Mouse (Mus musculus) mouse embryonic stem cell (cell line): ENCODE data around the gene Hspb7.

Experiments
- in situ Hi-C, 2 experiments: fragments of 300-500 bp; cut with MboI; formaldehyde crosslinking; loops; 1 replicate in 1 of 2; 3 replicates in 1 of 2; pipeline ENCODE4 v1.14.3; 2019 to 2020; ENCODE audit warnings: low sequenced_read_pairs in 2 of 2, low pct_unique_long_range_greater_than_20kb in 1 of 2, mixed read lengths in 1 of 2; ENCODE audit not compliant: unreplicated experiment in 1 of 2

Hspb7 gene

DNA sequence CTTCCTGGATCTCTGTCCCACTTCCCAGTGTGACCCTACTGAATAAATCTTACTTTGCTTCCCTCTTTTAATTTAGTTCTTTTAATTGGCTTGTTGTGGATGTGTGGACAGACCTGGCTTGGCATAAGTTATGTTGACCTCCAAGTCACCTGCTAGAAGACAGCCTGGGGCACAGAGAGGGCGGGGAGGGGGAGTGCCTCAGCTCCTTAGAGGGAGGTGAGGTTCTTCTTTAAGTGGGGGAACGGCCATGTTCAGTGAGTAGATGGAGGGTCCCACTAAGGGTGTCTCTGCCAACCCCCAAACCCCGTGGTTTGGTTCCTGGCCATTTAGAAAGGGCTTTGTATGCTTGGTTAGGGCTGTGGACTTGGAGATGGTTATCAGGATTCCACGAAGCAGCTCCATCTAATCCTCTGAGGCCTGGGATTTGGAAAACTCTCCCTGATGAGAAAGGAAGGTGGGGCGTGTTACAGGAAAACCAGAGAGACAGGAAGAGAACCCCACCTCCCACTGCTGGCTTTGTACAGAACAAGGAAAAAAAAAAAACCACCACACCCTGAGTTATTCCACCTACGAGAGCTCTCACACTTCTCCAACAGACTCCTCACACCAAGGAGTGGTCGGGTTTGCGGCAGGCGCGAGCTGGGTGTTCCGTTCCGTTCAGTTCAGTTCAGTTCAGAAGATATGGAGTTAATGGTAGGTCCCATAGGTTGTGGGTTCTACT, 18.7 kb downstream of the Hspb7 start:
- in situ Hi-C loops: no loop called here

DNA sequence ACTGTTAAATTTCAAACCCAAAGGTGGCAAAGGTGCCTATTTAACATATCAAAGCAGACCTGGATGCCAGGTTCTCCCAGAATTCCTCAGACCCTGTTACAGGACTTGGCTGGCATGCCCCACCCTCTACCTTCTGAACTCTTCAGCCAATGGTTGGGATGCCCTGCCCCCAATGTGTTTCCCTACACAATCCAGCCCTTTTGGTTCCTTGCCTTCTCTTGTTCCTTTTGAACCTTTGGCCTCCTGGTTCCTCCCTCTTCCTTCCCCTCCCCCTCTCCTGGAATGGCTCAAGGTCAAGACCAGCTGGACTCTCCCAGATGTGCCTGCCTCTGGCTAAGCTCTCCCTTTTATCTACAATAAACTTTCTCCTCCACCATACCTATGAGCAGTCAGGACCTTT, 20.3 kb downstream of the Hspb7 start:
- in situ Hi-C loops: no loop called here

DNA sequence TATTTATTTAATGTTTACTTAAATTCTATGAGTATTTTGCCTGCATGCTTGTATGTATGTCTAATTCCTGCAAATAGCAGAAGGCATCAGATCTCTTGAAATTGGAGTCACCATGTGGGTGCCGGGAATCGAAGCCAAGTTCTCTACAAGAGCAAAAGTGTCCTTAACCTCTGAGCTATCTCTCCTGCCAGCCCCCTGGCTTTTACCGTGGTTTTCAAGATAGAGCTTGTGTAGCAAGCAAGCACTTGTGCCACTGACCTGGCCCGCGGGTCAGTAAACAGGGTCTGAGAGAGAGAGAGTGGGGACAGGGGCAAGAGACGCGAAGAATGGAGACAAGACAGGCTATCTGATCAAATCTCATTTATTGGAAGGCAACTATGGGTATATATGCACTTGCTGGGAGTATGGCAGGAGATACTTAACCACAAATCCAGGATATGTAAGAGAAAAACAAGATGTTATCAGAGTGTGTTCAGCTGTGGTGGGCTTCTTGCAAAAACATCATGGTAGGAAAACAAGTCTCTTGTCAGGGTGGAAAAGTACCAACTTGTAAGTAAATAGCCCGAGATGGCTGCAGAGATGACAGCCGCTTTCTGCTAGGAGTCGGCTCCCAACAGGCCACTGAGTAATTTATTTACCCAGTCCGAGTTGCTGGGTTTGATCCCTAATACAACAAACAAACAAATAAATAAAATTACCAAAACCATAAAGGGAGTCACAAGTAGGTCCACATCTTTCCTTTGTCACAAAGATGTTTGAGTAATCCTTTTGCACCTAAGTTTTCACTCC, 23.3 kb downstream of the Hspb7 start:
- in situ Hi-C loops: no loop called here

DNA sequence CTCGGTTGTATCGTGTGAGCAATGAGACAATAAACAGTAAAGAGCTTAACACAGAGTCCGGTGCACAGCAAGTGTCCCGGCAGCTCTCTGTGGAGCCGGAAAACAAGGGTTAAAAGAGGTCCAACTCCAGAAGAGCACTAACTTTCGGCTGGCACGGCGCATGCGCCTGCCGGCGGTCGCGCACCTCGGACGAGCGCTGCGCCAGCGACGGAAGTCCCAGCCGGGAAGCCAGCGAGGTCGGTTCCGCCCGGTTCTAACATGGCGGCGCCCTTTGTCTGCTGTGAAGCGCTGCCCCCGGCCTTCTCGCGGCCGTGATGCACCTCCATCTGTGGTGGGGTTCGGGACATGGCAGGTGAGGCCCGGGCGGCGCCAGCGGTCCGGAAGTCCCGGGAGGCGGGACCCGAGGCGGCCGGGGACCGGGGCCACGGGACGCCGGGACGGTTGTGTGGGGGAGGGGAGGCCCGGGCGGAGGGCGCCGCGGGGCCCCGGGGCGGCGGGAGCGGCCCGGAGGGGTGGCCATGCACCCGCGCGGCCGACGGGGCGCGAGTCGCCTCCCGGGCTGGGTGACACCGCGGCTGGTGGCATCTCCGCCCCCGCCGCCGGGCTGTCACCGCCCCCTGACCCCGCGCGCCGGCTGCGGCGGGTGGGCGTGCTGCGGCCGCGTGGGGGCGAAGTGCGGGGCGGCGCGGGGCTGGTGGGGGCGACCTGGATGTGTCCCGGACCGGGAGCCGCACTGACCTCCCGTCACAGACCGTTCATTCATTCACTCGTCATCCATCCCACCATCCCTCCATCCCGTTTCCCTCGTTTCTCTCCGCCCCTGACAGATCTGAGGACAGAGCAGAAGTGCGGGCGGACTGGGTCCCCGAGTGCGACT, 24.1 kb downstream of the Hspb7 start, which contains the start of gene Zbtb17:
Gene Zbtb17 (plus strand): TSS at position 204 of the 877 bp plus-strand sequence.
- in situ Hi-C loops: no loop called here

DNA sequence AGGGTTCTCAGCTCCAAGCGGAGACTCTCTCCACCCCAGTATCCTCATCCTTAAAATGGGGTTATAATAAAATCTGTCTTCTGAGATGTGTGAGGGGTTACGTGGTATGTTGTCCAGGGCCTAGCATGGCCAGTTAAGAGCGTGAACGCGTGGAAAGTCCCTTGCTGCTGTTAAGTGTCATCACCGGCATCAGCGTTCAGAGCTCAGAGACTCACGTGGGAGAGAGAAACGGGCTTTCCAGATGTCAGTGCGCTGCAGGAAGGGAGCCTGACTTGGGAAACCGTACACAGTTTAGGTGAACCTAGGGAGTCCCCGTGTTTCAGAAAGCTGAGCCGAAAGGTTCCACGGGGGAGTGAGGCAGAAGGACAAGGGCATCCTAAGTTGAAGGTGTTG, 24.7 kb downstream of the Hspb7 start:
- in situ Hi-C loops: no loop called here

DNA sequence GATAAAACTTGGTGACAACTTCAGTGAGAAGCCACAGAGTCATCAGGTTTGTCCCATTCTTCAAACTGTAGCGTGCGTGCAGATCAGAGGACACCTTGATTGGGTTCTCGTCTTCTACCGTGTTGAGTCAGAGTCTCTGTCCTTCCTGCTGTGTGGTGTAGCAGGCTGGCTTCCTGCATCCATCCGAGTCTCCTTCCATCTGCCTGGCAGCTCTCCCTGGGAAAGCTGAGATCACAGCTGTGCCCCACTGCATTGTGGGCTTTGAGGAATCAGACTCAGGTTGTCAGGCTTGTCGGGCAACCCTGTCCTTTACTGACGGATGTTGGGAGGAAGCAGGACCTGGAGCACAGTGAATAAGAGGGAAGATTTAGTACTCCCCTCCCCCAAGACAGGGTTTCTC, 25.6 kb downstream of the Hspb7 start:
- in situ Hi-C loops: no loop called here

- in situ Hi-C loops: no loop called here
These were observed 30.7 kb downstream of the Hspb7 start for GRCm38 (mm10) chr4:141451251-141451650.

- in situ Hi-C loops: no loop called here
These were observed 31.4 kb downstream of the Hspb7 start for GRCm38 (mm10) chr4:141451916-141452450.

- in situ Hi-C loops: no loop called here
These were observed 34.2 kb downstream of the Hspb7 start for GRCm38 (mm10) chr4:141454581-141455350.

DNA sequence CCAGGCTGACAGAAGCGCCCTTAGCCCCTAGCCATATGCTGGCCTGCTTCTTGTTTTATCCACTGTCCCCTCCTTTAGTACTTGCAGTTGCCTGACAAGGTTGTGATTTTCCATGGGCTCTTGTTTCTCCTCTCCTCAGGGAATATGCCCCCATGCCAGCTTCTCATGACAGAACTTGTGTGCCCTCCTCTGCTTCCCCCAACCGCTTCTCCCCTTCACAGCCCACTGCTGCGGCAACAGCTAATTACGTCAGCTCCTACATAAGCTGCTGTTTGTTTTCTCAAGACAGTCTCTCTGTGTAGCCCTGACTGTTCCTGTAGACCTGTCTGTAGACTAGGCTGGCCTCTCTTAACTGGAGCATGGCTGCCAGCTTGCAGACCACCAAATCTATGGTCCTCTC, 34.9 kb downstream of the Hspb7 start:
- in situ Hi-C loops: no loop called here

GRCm38 (mm10) chr4:141456193-141456938, 35.8 kb downstream of the Hspb7 start:
- in situ Hi-C loops: no loop called here

- in situ Hi-C loops: no loop called here
These were observed 37.7 kb downstream of the Hspb7 start for GRCm38 (mm10) chr4:141458236-141458635.

- in situ Hi-C loops: no loop called here
These were observed 38.3 kb downstream of the Hspb7 start for GRCm38 (mm10) chr4:141458888-141459287.

DNA sequence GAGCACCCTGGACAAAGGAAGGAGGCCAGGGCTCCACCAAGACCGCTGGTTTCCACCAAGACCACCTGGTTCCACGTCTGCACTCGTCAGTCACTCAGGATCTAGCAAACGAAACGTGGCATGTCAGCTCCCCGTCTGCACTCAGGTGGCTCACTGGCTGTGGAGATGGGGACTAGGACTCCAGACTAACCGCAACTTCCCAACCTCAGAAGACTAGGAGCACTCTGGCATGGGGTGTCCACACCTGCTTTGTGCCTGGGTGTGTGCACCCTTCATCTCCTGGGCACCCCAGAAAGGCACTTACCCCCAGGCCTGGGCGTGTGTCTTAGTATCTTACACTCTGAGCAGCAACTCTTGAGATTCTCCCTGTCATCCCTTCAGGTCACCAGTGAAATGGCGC, 39.2 kb downstream of the Hspb7 start:
- in situ Hi-C loops: loop anchor here in 1 of 2 experiments (10.0 kb wide), 1 partner anchor 55 kb away; no protein-coding TSS in a partner anchor

DNA sequence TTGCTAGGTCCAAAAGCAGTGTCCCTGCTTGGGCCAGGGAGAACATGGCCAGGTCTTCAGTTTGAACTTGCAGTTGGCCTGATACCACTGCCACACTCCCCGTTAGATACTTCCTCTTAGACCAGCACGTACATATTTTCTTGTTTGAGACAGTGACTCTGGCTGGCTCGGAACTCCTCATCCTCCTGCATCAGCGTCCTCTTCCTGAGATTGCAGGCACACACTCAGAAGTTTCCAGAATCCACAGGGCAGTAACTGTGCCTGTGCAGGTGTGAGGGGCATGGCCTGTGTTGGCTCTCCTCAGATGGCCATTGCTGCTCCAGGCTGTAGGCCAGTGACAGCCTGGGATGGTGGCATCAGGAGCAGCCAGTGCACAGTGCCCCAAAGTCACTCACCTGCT, 39.9 kb downstream of the Hspb7 start:
- in situ Hi-C loops: loop anchor here in 1 of 2 experiments (10.0 kb wide), 1 partner anchor 56 kb away; no protein-coding TSS in a partner anchor

- in situ Hi-C loops: loop anchor here in 1 of 2 experiments (10.0 kb wide), 1 partner anchor 56 kb away; no protein-coding TSS in a partner anchor
These were observed 40.5 kb downstream of the Hspb7 start for GRCm38 (mm10) chr4:141461088-141461487.

GRCm38 (mm10) chr4:141461576-141461975, 41.0 kb downstream of the Hspb7 start:
- in situ Hi-C loops: loop anchor here in 1 of 2 experiments (10.0 kb wide), 1 partner anchor 57 kb away; no protein-coding TSS in a partner anchor
